In the genomic region with DNA sequence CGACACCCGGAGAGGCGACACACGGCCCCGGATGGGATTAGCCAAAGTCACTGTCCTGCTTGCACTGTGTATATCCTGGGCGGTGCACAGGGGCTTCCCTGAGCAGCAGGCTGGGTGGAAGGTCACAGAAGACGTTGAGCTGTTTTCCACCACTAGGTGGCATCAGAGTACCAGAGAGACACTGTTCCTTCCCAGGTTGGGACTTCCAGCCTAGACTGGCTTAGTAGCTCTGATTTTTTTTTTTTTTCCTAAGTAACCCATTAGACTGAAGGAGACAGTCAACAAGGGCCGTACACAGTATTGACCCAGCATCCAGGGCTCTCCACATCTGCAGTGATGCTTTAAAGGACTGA, we compare ENCODE assay signal across 8 mouse cellular contexts.
DNase-seq lines count a peak whose midpoint lies in the region; ATAC-seq and TF ChIP-seq lines count a peak whose summit lies in the region.

No protein-coding gene starts in this region.

- peaks cover 35% of the 10 kb centered on the region for H3K36me3 ChIP-seq in intestine, postnatal 0 days (ENCODE audit: control insufficient read depth, insufficient read depth)
- H3K36me3 ChIP-seq in midbrain, embryonic 12.5 days: peaks cover 9% of the 10 kb centered on the region

- no peaks in the 10 kb centered on the region for H3K27me3 ChIP-seq in intestine, postnatal 0 days (replicated peaks; ENCODE audit: control insufficient read depth, insufficient read depth, low read length)
- H3K27me3 ChIP-seq in midbrain, embryonic 12.5 days: no peaks in the 10 kb centered on the region

- intact Hi-C loops in left cerebral cortex, postnatal 4 days (cut with DNase I): loop anchor here (5.0 kb wide), 2 partner anchors 120 to 460 kb away; no protein-coding TSS in a partner anchor

- H3K27ac ChIP-seq in intestine, postnatal 0 days (ENCODE audit: low read depth, low read length): no peak overlapping the region
- no peak overlapping the region for H3K27ac ChIP-seq in midbrain, embryonic 12.5 days (replicated peaks)

- H3K9me3 ChIP-seq in intestine, postnatal 0 days (ENCODE audit: control insufficient read depth): no peaks in the 10 kb centered on the region
- no peaks in the 10 kb centered on the region for H3K9me3 ChIP-seq in midbrain, embryonic 12.5 days

- ATAC-seq in intestine, postnatal 0 days: peak; percentile 64
- peak; percentile 68 for ATAC-seq in midbrain, embryonic 12.5 days (ENCODE audit: low FRiP score, low read depth)

- peak; percentile 35 to 49 for DNase-seq in urinary bladder, adult 18-20 months (ENCODE audit: low spot score in 2 of 2)
- no peak for DNase-seq in urinary bladder, adult 2 months (ENCODE audit: low spot score)
- peak; percentile 91 for DNase-seq in embryo, embryonic 10.5 days (ENCODE audit: low spot score)
- DNase-seq in gastrocnemius, postnatal 4 days (ENCODE audit: low spot score in 2 of 2): peak; percentile 40 to 65
- peak; percentile 84 for DNase-seq in left cerebral cortex, postnatal 4 days
- peak; percentile 48 for DNase-seq in skeletal muscle tissue, adult 2 months (ENCODE audit: low read depth, low spot score)

- no peak overlapping the region for H3K4me3 ChIP-seq in intestine, postnatal 0 days (ENCODE audit: low read depth, low read length)
- no peak overlapping the region for H3K4me3 ChIP-seq in midbrain, embryonic 12.5 days

- no peaks in the 10 kb centered on the region for H3K4me1 ChIP-seq in intestine, postnatal 0 days (replicated peaks; ENCODE audit: control insufficient read depth, insufficient read depth, low read length)
- no peaks in the 10 kb centered on the region for H3K4me1 ChIP-seq in midbrain, embryonic 12.5 days

- no peak overlapping the region for H3K4me2 ChIP-seq in intestine, postnatal 0 days (replicated peaks; ENCODE audit: low read depth)
- H3K4me2 ChIP-seq in midbrain, embryonic 12.5 days (replicated peaks): no peak overlapping the region

- peak; percentile 96 for TF ChIP-seq CTCF in intestine, postnatal 0 days (IDR thresholded peaks at IDR 0.05; ENCODE audit: low read depth)

- 25% methylated on average over 8 of the region's 8 CpGs for WGBS in intestine, postnatal 0 days
- 35% methylated on average over 8 of the region's 8 CpGs for WGBS in midbrain, embryonic 12.5 days

- H3K9ac ChIP-seq in intestine, postnatal 0 days (ENCODE audit: low read depth, low read length): no peak overlapping the region
- no peak overlapping the region for H3K9ac ChIP-seq in midbrain, embryonic 12.5 days (replicated peaks)
